Mouse (Mus musculus): ENCODE measurements around the gene Cacng1. TPM values are rescaled to one million over a fixed set of nuclear protein-coding genes. Genes with fewer than 3 reads are reported as not detected.

Cacng1 gene
- polyA plus RNA-seq, 1 experiment from 2014 or later: 0.26 TPM

DNA sequence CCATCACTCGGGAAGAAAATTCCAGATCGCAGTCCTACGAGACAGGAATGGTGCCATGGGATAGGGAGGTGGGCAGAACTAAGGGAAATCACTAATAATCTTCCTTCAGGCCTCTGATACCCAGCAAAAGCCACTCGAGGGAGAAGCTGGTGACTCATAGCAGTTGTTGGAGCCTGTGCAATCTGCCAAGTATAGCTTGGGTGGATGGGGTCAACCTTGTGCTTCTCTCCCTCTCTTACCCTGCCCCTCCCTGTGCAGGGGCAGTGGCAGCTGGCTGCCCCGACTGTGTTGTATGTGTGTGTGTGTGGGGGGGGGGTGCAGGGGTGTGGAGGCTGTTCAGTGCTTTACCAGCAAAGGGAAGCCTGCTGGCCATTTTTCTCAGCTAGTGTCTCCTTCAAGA, 15.2 kb upstream of the Cacng1 start:
- Histone ChIP-seq H3K4me2 (no peak overlapping the region), H3K27ac (no peak overlapping the region), H3K27me3 (no peaks in the 10 kb centered on the region), H3K9me3 (no peaks in the 10 kb centered on the region), H3K4me3 (replicated peaks) (no peak overlapping the region), H3K4me1 (no peaks in the 10 kb centered on the region), H3K36me3 (replicated peaks) (peaks cover 43% of the 10 kb centered on the region), H3K9ac (no peak overlapping the region)
- no peak for ATAC-seq (ENCODE audit: low FRiP score)
- 87% methylated on average over 5 of the region's 5 CpGs for WGBS

- no peak overlapping the region for H3K9ac ChIP-seq
- H3K4me1 ChIP-seq: no peaks in the 10 kb centered on the region
- peaks cover 38% of the 10 kb centered on the region for H3K36me3 ChIP-seq (replicated peaks)
- no peak for ATAC-seq (ENCODE audit: low FRiP score)
- H3K9me3 ChIP-seq: no peaks in the 10 kb centered on the region
- H3K27me3 ChIP-seq: no peaks in the 10 kb centered on the region
- no peak overlapping the region for H3K27ac ChIP-seq
- H3K4me2 ChIP-seq: no peak overlapping the region
- no peak overlapping the region for H3K4me3 ChIP-seq (replicated peaks)
- WGBS: 90% methylated on average over 4 of the region's 4 CpGs
Observed at GRCm38 (mm10) chr11:107730940-107731339, 14.6 kb upstream of the Cacng1 start.

- H3K27ac ChIP-seq: no peak overlapping the region
- H3K4me2 ChIP-seq: no peak overlapping the region
- H3K9ac ChIP-seq: no peak overlapping the region
- no peaks in the 10 kb centered on the region for H3K4me1 ChIP-seq
- peaks cover 20% of the 10 kb centered on the region for H3K36me3 ChIP-seq (replicated peaks)
- H3K27me3 ChIP-seq: no peaks in the 10 kb centered on the region
- no peak overlapping the region for H3K4me3 ChIP-seq (replicated peaks)
- no peaks in the 10 kb centered on the region for H3K9me3 ChIP-seq
- 84% methylated on average over 7 of the region's 7 CpGs for WGBS
- no peak for ATAC-seq (ENCODE audit: low FRiP score)
Observed at GRCm38 (mm10) chr11:107729141-107729540, 12.8 kb upstream of the Cacng1 start.

DNA sequence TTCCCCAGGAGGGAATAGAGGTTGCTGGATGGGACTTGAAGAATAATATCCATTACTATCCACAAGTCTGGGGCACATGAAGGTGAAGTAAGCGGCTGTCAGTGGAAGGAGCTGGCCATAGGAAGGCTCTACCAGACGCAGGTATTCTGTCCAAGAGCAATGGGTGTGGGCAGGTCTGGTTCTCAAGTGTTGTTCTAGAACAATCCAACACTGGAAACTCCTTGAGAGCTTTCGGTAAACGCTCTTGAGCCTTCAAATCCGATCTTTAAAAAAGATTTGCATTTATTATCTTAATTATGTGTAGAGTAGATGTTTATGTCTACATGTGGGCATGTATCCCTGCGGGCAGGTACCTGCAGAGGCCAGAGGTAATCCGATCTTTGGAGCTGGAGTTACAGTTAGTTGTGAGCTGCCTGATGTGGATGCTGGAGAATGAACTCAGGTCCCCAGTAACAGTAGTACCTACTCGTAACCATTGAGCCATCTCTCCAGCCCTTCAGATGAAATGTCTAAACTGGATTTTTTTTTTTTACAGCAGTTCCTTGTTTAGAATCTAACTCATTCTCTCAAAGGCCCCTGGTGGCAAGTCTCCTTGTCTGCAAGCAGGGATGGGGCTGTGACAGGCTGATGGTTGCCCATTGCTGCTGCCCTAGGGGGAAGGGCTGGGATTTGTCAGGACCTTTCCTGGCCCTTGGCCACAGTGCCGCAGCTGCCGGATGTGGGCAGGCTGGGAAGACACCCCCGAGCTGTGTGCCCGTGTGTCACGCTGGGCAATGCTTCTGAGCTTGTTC, 11.9 kb upstream of the Cacng1 start:
- no peak overlapping the region for H3K9ac ChIP-seq
- H3K4me1 ChIP-seq: no peaks in the 10 kb centered on the region
- peaks cover 13% of the 10 kb centered on the region for H3K36me3 ChIP-seq (replicated peaks)
- H3K27me3 ChIP-seq: no peaks in the 10 kb centered on the region
- no peaks in the 10 kb centered on the region for H3K9me3 ChIP-seq
- no peak for ATAC-seq (ENCODE audit: low FRiP score)
- WGBS: 82% methylated on average over 13 of the region's 13 CpGs
- H3K27ac ChIP-seq: no peak overlapping the region
- no peak overlapping the region for H3K4me2 ChIP-seq
- no peak overlapping the region for H3K4me3 ChIP-seq (replicated peaks)

GRCm38 (mm10) chr11:107724603-107725002, 8.3 kb upstream of the Cacng1 start:
- H3K9ac ChIP-seq: no peak overlapping the region

DNA sequence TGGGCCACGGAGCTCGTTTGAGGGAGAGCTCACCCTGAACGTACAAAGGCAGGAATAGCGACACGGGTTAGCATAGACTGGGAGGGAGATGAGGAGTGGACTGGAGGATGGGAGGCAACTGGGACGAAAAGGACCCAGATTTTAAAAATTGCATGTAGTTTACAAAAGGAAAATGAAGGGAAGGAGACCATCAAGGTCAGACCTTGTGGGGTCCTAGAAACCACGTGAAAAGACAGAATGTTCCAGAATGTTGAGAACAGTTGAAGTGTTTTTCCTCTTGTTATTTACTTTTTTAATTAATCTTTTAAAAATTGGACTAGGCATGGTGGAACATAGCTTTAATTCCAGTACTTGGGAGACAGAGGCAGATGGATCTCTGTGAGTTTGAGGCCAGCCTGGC, 4.7 kb upstream of the Cacng1 start:
- Histone ChIP-seq H3K4me2 (no peak overlapping the region), H3K9ac (no peak overlapping the region), H3K27me3 (no peaks in the 10 kb centered on the region), H3K4me3 (replicated peaks) (no peak overlapping the region), H3K9me3 (no peaks in the 10 kb centered on the region), H3K27ac (no peak overlapping the region), H3K36me3 (replicated peaks) (no peaks in the 10 kb centered on the region), H3K4me1 (no peaks in the 10 kb centered on the region)
- 79% methylated on average over 7 of the region's 7 CpGs for WGBS
- ATAC-seq (ENCODE audit: low FRiP score): no peak

More at GRCm38 (mm10) chr11:107724603-107725002, 8.3 kb upstream of the Cacng1 start:
- 93% methylated on average over 8 of the region's 8 CpGs for WGBS
- Histone ChIP-seq H3K9me3 (no peaks in the 10 kb centered on the region), H3K27me3 (no peaks in the 10 kb centered on the region), H3K4me1 (no peaks in the 10 kb centered on the region), H3K4me3 (replicated peaks) (no peak overlapping the region), H3K27ac (no peak overlapping the region), H3K4me2 (no peak overlapping the region), H3K36me3 (replicated peaks) (no peaks in the 10 kb centered on the region)
- ATAC-seq (ENCODE audit: low FRiP score): no peak

GRCm38 (mm10) chr11:107720264-107721021, 4.1 kb upstream of the Cacng1 start:
- no peak for ATAC-seq (ENCODE audit: low FRiP score)

GRCm38 (mm10) chr11:107714368-107714767, 2.0 kb downstream of the Cacng1 start:
- no peaks in the 10 kb centered on the region for H3K9me3 ChIP-seq
- peaks cover 3% of the 10 kb centered on the region; the same call in 1 of the 2 replicates for H3K4me1 ChIP-seq
- no peak overlapping the region for H3K9ac ChIP-seq
- no peaks in the 10 kb centered on the region for H3K36me3 ChIP-seq (replicated peaks)
- no peak overlapping the region for H3K4me3 ChIP-seq (replicated peaks)
- H3K4me2 ChIP-seq: no peak overlapping the region
- H3K27me3 ChIP-seq: no peaks in the 10 kb centered on the region
- H3K27ac ChIP-seq: no peak overlapping the region
- WGBS: 87% methylated on average over 7 of the region's 7 CpGs
- no peak for ATAC-seq (ENCODE audit: low FRiP score)

More at GRCm38 (mm10) chr11:107720264-107721021, 4.1 kb upstream of the Cacng1 start:
- no peaks in the 10 kb centered on the region for H3K9me3 ChIP-seq
- H3K27ac ChIP-seq: no peak overlapping the region
- H3K27me3 ChIP-seq: no peaks in the 10 kb centered on the region
- H3K4me2 ChIP-seq: no peak overlapping the region
- H3K4me3 ChIP-seq (replicated peaks): no peak overlapping the region
- H3K4me1 ChIP-seq: no peaks in the 10 kb centered on the region
- H3K9ac ChIP-seq: no peak overlapping the region
- H3K36me3 ChIP-seq (replicated peaks): no peaks in the 10 kb centered on the region
- WGBS: 91% methylated on average over 9 of the region's 9 CpGs

- 76% methylated on average over 3 of the region's 3 CpGs for WGBS
- H3K27ac ChIP-seq: no peak overlapping the region
- peaks cover 18% of the 10 kb centered on the region for H3K4me1 ChIP-seq
- no peak for ATAC-seq (ENCODE audit: low FRiP score)
- H3K4me3 ChIP-seq (replicated peaks): no peak overlapping the region
- no peak overlapping the region for H3K9ac ChIP-seq
- no peaks in the 10 kb centered on the region for H3K9me3 ChIP-seq
- no peak overlapping the region for H3K4me2 ChIP-seq
- no peaks in the 10 kb centered on the region for H3K36me3 ChIP-seq (replicated peaks)
- peaks cover 3% of the 10 kb centered on the region; the same call in 1 of the 2 replicates for H3K27me3 ChIP-seq
Observed at GRCm38 (mm10) chr11:107710379-107710778, 5.9 kb downstream of the Cacng1 start.

GRCm38 (mm10) chr11:107707897-107708610, 8.3 kb downstream of the Cacng1 start:
- Histone ChIP-seq H3K27ac (no peak overlapping the region), H3K36me3 (replicated peaks) (no peaks in the 10 kb centered on the region), H3K9me3 (no peaks in the 10 kb centered on the region), H3K4me2 (peak overlapping the region; percentile 22), H3K4me1 (peaks cover 32% of the 10 kb centered on the region), H3K4me3 (replicated peaks) (no peak overlapping the region), H3K27me3 (peaks cover 13% of the 10 kb centered on the region), H3K9ac (no peak overlapping the region)
- 12% methylated on average over 20 of the region's 20 CpGs for WGBS
- no peak for ATAC-seq (ENCODE audit: low FRiP score)

DNA sequence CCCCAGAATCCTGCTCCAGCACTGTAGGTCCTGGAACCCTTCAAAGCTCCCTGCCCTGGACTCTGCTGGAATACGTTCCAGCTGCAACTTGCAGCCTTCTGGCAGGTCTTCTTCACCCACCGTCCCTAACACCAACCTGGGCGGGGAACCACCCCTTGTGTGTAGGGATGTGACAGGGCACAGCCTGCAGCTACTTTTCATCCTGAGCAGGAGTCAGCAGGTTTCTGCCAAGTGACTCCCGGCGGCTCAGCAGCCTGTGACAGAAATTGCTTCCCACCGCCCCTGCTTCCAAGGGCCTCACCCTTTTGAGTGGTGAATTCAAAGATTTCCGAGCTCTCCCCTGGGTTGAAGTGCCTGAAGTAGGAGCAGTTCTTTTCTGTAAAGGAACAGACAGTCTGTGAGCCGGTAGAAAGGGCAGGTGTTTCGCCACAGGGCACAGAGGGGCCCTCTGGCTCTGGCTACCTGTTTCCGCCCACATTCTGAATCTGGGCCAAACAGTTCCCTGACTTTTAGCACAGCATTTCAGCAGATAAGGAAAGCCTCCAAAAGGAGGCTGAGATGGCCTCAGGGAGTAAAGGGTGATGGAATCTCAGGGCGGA, 10.7 kb downstream of the Cacng1 start:
- 71% methylated on average over 11 of the region's 11 CpGs for WGBS
- Histone ChIP-seq H3K9me3 (no peaks in the 10 kb centered on the region), H3K27ac (no peak overlapping the region), H3K4me1 (peaks cover 32% of the 10 kb centered on the region), H3K4me2 (no peak overlapping the region), H3K4me3 (replicated peaks) (no peak overlapping the region), H3K27me3 (peaks cover 13% of the 10 kb centered on the region), H3K9ac (no peak overlapping the region), H3K36me3 (replicated peaks) (no peaks in the 10 kb centered on the region)
- no peak for ATAC-seq (ENCODE audit: low FRiP score)

DNA sequence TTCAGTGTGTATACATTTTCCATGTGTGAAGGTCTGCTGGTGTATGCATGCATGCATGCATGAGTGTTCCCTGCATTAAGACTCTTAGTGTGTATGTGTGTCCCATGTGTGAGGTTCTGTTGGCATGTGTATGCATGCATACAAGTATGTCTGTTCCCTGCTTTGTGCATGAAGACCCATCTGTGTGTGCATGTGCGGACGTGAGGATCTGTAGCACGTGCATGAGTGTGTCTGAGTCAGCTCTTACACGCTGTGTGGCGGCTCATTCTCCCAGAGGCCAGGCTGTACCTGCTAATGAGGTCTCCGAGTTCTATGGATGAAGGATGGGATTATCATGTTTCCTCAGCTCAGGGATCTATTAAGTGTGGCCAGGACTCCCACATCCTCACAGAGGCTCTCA, 11.3 kb downstream of the Cacng1 start:
- Histone ChIP-seq H3K9me3 (no peaks in the 10 kb centered on the region), H3K27ac (no peak overlapping the region), H3K4me3 (replicated peaks) (no peak overlapping the region), H3K4me2 (no peak overlapping the region), H3K9ac (no peak overlapping the region), H3K36me3 (replicated peaks) (no peaks in the 10 kb centered on the region), H3K4me1 (peaks cover 32% of the 10 kb centered on the region), H3K27me3 (peaks cover 13% of the 10 kb centered on the region)
- ATAC-seq (ENCODE audit: low FRiP score): 0 out of 2 replicates have a peak, but pooled peaks have one; percentile 36
- 76% methylated on average over 6 of the region's 6 CpGs for WGBS

Data from forebrain, embryonic 12.5 days (tissue).